Mouse (Mus musculus): ENCODE data around the gene Fsd1. TPM values are rescaled to one million over a fixed set of nuclear protein-coding genes. Genes with fewer than 3 reads are reported as not detected.
A peak's percentile ranks its signal among the peaks of the same experiment; 100 is the strongest.

Gene Fsd1
- polyA plus RNA-seq, 1 experiment from 2014 or later = 5.0 TPM

GRCm38 (mm10) chr17:55999794-56000499 lies 13.6 kb downstream of the Fsd1 start:
- Histone ChIP-seq H3K9me3 (no peaks in the 10 kb centered on the region), H3K4me2 (peak overlapping the region; percentile 47), H3K9ac (0 out of 2 replicates have a peak overlapping the region, but pooled peaks have one; percentile 33), H3K4me3 (peak overlapping the region; percentile 9; the same call in 1 of the 2 replicates), H3K4me1 (no peaks in the 10 kb centered on the region), H3K27me3 (replicated peaks) (peaks cover 51% of the 10 kb centered on the region), H3K36me3 (peaks cover 6% of the 10 kb centered on the region; the same call in 1 of the 2 replicates), H3K27ac (replicated peaks) (no peak overlapping the region)
- WGBS = 10% methylated on average over 30 of the region's 30 CpGs
- ATAC-seq (ENCODE audit: extremely low read depth, insufficient number of reproducible peaks, low FRiP score, low TSS enrichment) = no peak

- H3K27ac ChIP-seq (replicated peaks) = no peak overlapping the region
These were observed 16.7 kb downstream of the Fsd1 start for GRCm38 (mm10) chr17:56003000-56003399.

GRCm38 (mm10) chr17:56005415-56006061 lies 19.2 kb downstream of the Fsd1 start, which contains the start of the genes Stap2 and Mpnd:
Stap2 (minus strand) TSS chr17:56005584.
Mpnd (plus strand) TSS chr17:56005711.
- Histone ChIP-seq H3K4me1 (peaks cover 23% of the 10 kb centered on the region), H3K36me3 (no peaks in the 10 kb centered on the region), H3K4me2 (peak within 1 kb of the TSS; percentile 54), H3K27me3 (replicated peaks) (peaks cover 42% of the 10 kb centered on the region), H3K27ac (replicated peaks) (0 out of 2 replicates have a peak within 1 kb of the TSS, but pooled peaks have one; percentile 17), H3K9me3 (no peaks in the 10 kb centered on the region), H3K9ac (peak within 1 kb of the TSS; percentile 71), H3K4me3 (peak within 1 kb of the TSS; percentile 41)
- 32% methylated on average over 13 of the region's 13 CpGs for WGBS
- ATAC-seq (ENCODE audit: extremely low read depth, insufficient number of reproducible peaks, low FRiP score, low TSS enrichment) = no peak

More at GRCm38 (mm10) chr17:56003000-56003399, 16.7 kb downstream of the Fsd1 start:
- peaks cover 10% of the 10 kb centered on the region for H3K4me1 ChIP-seq
- no peak overlapping the region for H3K4me3 ChIP-seq
- WGBS = 69% methylated on average over 3 of the region's 3 CpGs
- peaks cover 55% of the 10 kb centered on the region for H3K27me3 ChIP-seq (replicated peaks)
- no peak for ATAC-seq (ENCODE audit: extremely low read depth, insufficient number of reproducible peaks, low FRiP score, low TSS enrichment)
- 0 out of 2 replicates have a peak, but pooled peaks cover 1% of the 10 kb centered on the region for H3K36me3 ChIP-seq
- no peaks in the 10 kb centered on the region for H3K9me3 ChIP-seq
- no peak overlapping the region for H3K4me2 ChIP-seq
- H3K9ac ChIP-seq = no peak overlapping the region

- no peak for ATAC-seq (ENCODE audit: extremely low read depth, insufficient number of reproducible peaks, low FRiP score, low TSS enrichment)
- WGBS = 47% methylated on average over 10 of the region's 10 CpGs
- H3K4me3 ChIP-seq = no peak overlapping the region
These were observed 20.6 kb downstream of the Fsd1 start for GRCm38 (mm10) chr17:56006956-56007355.

GRCm38 (mm10) chr17:56007444-56008355 lies 21.4 kb downstream of the Fsd1 start:
- peak overlapping the region; percentile 87 for H3K27ac ChIP-seq (replicated peaks)
- WGBS = 21% methylated on average over 14 of the region's 14 CpGs
- no peak for ATAC-seq (ENCODE audit: extremely low read depth, insufficient number of reproducible peaks, low FRiP score, low TSS enrichment)

More at GRCm38 (mm10) chr17:56006956-56007355, 20.6 kb downstream of the Fsd1 start:
- Histone ChIP-seq H3K36me3 (peaks cover 12% of the 10 kb centered on the region), H3K4me1 (peaks cover 24% of the 10 kb centered on the region), H3K9me3 (no peaks in the 10 kb centered on the region), H3K4me2 (0 out of 2 replicates have a peak overlapping the region, but pooled peaks have one; percentile 99), H3K27ac (replicated peaks) (peak overlapping the region; percentile 87; the same call in 1 of the 2 replicates), H3K27me3 (replicated peaks) (peaks cover 29% of the 10 kb centered on the region), H3K9ac (no peak overlapping the region)

GRCm38 (mm10) chr17:56008356-56009087 lies 22.2 kb downstream of the Fsd1 start:
- H3K4me1 ChIP-seq = peaks cover 24% of the 10 kb centered on the region
- peak; percentile 81 for ATAC-seq (ENCODE audit: extremely low read depth, insufficient number of reproducible peaks, low FRiP score, low TSS enrichment)
- peak overlapping the region; percentile 87 for H3K27ac ChIP-seq (replicated peaks)
- WGBS = under 1% methylated on average over 21 of the region's 21 CpGs
- H3K9me3 ChIP-seq = no peaks in the 10 kb centered on the region
- H3K9ac ChIP-seq = peak overlapping the region; percentile 90
- H3K27me3 ChIP-seq (replicated peaks) = peaks cover 19% of the 10 kb centered on the region; the same call in 1 of the 2 replicates
- peak overlapping the region; percentile 83 for H3K4me3 ChIP-seq
- H3K4me2 ChIP-seq = peak overlapping the region; percentile 99
- H3K36me3 ChIP-seq = peaks cover 26% of the 10 kb centered on the region

More at GRCm38 (mm10) chr17:56007444-56008355, 21.4 kb downstream of the Fsd1 start:
- peak overlapping the region; percentile 72 for H3K9ac ChIP-seq
- peaks cover 24% of the 10 kb centered on the region for H3K4me1 ChIP-seq
- H3K27me3 ChIP-seq (replicated peaks) = peaks cover 27% of the 10 kb centered on the region
- peak overlapping the region; percentile 83 for H3K4me3 ChIP-seq
- H3K4me2 ChIP-seq = peak overlapping the region; percentile 99
- no peaks in the 10 kb centered on the region for H3K9me3 ChIP-seq
- peaks cover 19% of the 10 kb centered on the region for H3K36me3 ChIP-seq

GRCm38 (mm10) chr17:56009088-56009961 lies 23.0 kb downstream of the Fsd1 start:
- H3K9ac ChIP-seq = peak overlapping the region; percentile 90
- H3K27me3 ChIP-seq (replicated peaks) = 0 out of 2 replicates have a peak, but pooled peaks cover 11% of the 10 kb centered on the region
- peak overlapping the region; percentile 87 for H3K27ac ChIP-seq (replicated peaks)
- peak overlapping the region; percentile 99 for H3K4me2 ChIP-seq
- H3K4me3 ChIP-seq = peak overlapping the region; percentile 83
- peaks cover 34% of the 10 kb centered on the region for H3K36me3 ChIP-seq
- peaks cover 24% of the 10 kb centered on the region for H3K4me1 ChIP-seq
- no peaks in the 10 kb centered on the region for H3K9me3 ChIP-seq
- ATAC-seq (ENCODE audit: extremely low read depth, insufficient number of reproducible peaks, low FRiP score, low TSS enrichment) = peak; percentile 80
- under 1% methylated on average over 58 of the region's 62 CpGs for WGBS

- no peak overlapping the region for H3K27ac ChIP-seq (replicated peaks)
- H3K4me3 ChIP-seq = peak overlapping the region; percentile 83
- peak overlapping the region; percentile 90 for H3K9ac ChIP-seq
- peak overlapping the region; percentile 99 for H3K4me2 ChIP-seq
- H3K27me3 ChIP-seq (replicated peaks) = 0 out of 2 replicates have a peak, but pooled peaks cover 5% of the 10 kb centered on the region
- no peaks in the 10 kb centered on the region for H3K9me3 ChIP-seq
- H3K36me3 ChIP-seq = peaks cover 39% of the 10 kb centered on the region
- peaks cover 24% of the 10 kb centered on the region for H3K4me1 ChIP-seq
- no peak for ATAC-seq (ENCODE audit: extremely low read depth, insufficient number of reproducible peaks, low FRiP score, low TSS enrichment)
- WGBS = 28% methylated on average over 2 of the region's 2 CpGs
These were observed 23.6 kb downstream of the Fsd1 start for GRCm38 (mm10) chr17:56009962-56010240.

GRCm38 (mm10) chr17:56010255-56010654 lies 23.9 kb downstream of the Fsd1 start:
- H3K27me3 ChIP-seq (replicated peaks) = 0 out of 2 replicates have a peak, but pooled peaks cover 1% of the 10 kb centered on the region
- peak overlapping the region; percentile 83 for H3K4me3 ChIP-seq
- WGBS = 70% methylated on average over 14 of the region's 14 CpGs
- peak overlapping the region; percentile 90 for H3K9ac ChIP-seq
- H3K9me3 ChIP-seq = no peaks in the 10 kb centered on the region
- H3K27ac ChIP-seq (replicated peaks) = no peak overlapping the region
- peaks cover 43% of the 10 kb centered on the region for H3K36me3 ChIP-seq
- H3K4me2 ChIP-seq = peak overlapping the region; percentile 99
- peaks cover 24% of the 10 kb centered on the region for H3K4me1 ChIP-seq
- no peak for ATAC-seq (ENCODE audit: extremely low read depth, insufficient number of reproducible peaks, low FRiP score, low TSS enrichment)
